Mouse (Mus musculus) urinary bladder, postnatal 36 days (tissue): ENCODE data around the gene 2510009E07Rik.
"Not testable (repeated sequence)": the region's sequence is repeated elsewhere in the genome, so short reads cannot be mapped to it uniquely, and the experiment has no call there.

Experiments used
- DNase-seq, 2 experiments: peaks; one replicate each; pipeline ENCODE4 v3.0.0; 2022; ENCODE audit warnings: low spot score in 2 of 2, mixed read lengths in 1 of 2

2510009E07Rik gene

GRCm38 (mm10) chr16:21676791-21677190 is 17.7 kb downstream of the 2510009E07Rik start:
- DNase-seq: no peak

- DNase-seq: not testable (repeated sequence)
Measured at GRCm38 (mm10) chr16:21673651-21674050, 20.8 kb downstream of the 2510009E07Rik start.

- DNase-seq: not testable (repeated sequence)
Measured at GRCm38 (mm10) chr16:21673046-21673445, 21.4 kb downstream of the 2510009E07Rik start.

- DNase-seq: no peak
Measured at GRCm38 (mm10) chr16:21671878-21672277, 22.6 kb downstream of the 2510009E07Rik start.

- DNase-seq: no peak
Measured at GRCm38 (mm10) chr16:21665423-21665986, 29.0 kb downstream of the 2510009E07Rik start.

GRCm38 (mm10) chr16:21664633-21665363 is 29.7 kb downstream of the 2510009E07Rik start:
- no peak for DNase-seq

GRCm38 (mm10) chr16:21655961-21656360 is 38.5 kb downstream of the 2510009E07Rik start:
- DNase-seq: no peak

- DNase-seq: no peak
Measured at GRCm38 (mm10) chr16:21655291-21655690, 39.2 kb downstream of the 2510009E07Rik start.

- no peak for DNase-seq
Measured at GRCm38 (mm10) chr16:21654384-21654783, 40.1 kb downstream of the 2510009E07Rik start.

GRCm38 (mm10) chr16:21653151-21653550 is 41.3 kb downstream of the 2510009E07Rik start:
- DNase-seq: no peak

GRCm38 (mm10) chr16:21651161-21651560 is 43.3 kb downstream of the 2510009E07Rik start:
- DNase-seq: no peak

GRCm38 (mm10) chr16:21650289-21650688 is 44.2 kb downstream of the 2510009E07Rik start:
- no peak for DNase-seq

- no peak for DNase-seq
Measured at GRCm38 (mm10) chr16:21648800-21649199, 45.7 kb downstream of the 2510009E07Rik start.

- DNase-seq: no peak
Measured at GRCm38 (mm10) chr16:21646496-21646895, 48.0 kb downstream of the 2510009E07Rik start.

- no peak for DNase-seq
Measured at GRCm38 (mm10) chr16:21645915-21646314, 48.5 kb downstream of the 2510009E07Rik start.

- no peak for DNase-seq
Measured at GRCm38 (mm10) chr16:21644574-21644973, 49.9 kb downstream of the 2510009E07Rik start.

GRCm38 (mm10) chr16:21644066-21644561 is 50.4 kb downstream of the 2510009E07Rik start:
- DNase-seq: peak; percentile 44 to 65

- no peak for DNase-seq
Measured at GRCm38 (mm10) chr16:21643621-21644041, 50.8 kb downstream of the 2510009E07Rik start.

- DNase-seq: no peak
Measured at GRCm38 (mm10) chr16:21642906-21643305, 51.6 kb downstream of the 2510009E07Rik start.

- no peak for DNase-seq
Measured at GRCm38 (mm10) chr16:21641944-21642343, 52.5 kb downstream of the 2510009E07Rik start.

GRCm38 (mm10) chr16:21640766-21641499 is 53.5 kb downstream of the 2510009E07Rik start:
- DNase-seq: no peak

GRCm38 (mm10) chr16:21637201-21637819 is 57.2 kb downstream of the 2510009E07Rik start:
- no peak for DNase-seq
